Mouse (Mus musculus) spleen, adult 12 weeks (tissue): ENCODE results near the gene B3galt5.
"Not testable (repeated sequence)": the region's sequence is repeated elsewhere in the genome, so short reads cannot be mapped to it uniquely, and the experiment has no call there.

ENCODE experiments used
- DNase-seq: peaks from one replicate; pipeline ENCODE4 v3.0.0; 2022; ENCODE audit warnings: low spot score

Gene B3galt5

DNA sequence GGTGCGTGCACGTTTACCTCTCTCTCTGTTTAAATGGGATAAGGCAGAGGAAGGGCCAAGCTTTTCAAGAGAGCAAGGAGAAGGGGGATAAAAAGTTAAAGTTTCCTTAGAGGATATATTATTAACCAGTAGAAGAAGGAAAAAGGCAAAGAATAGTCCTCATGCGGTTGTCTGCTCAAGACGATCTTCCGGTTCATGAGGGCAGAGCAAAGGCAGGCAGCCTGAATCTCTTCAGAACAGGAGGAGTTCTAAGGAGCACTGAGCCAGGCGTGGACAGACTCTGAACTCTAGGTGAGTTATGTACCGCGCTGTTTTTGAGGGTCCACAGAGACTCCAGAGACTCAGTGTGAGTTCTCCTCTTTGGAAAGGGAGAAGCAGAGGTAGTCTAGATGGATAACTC is 22.8 kb downstream of the B3galt5 start:
- DNase-seq = no peak

GRCm38 (mm10) chr16:96271736-96272135 is 36.1 kb downstream of the B3galt5 start:
- no peak for DNase-seq

DNA sequence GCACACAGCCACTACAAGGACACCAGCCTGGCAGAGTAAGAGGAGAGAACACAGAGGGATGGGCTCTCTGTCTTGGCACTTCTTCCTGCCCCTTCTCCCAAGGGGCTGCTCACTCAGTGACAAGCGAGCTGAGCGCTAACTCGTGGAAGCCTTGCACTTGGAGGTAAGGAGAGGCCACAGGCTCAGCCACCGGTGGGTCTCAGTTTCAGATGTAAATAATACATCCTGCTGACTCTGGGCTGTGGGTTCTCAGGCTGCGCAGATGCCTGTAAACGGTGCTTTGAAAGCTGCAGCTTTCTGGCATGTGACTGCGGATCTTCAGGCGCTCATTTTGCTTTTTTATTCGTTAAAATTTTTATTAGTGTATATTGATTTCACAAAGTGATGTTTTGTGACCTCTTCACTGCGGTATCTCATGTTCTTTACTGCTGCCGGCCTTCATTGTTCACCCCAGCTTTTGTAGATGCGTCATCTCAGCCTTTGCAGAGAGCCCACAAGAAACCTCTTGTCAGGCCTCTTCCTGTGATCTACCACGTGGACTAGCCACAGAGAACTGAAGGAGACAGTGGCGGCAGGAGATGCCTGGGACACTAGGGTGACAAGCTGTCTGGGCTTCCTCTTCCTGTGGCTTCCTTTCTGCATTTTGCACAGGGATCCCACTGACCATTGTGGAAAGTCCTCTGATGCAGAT is 37.5 kb downstream of the B3galt5 start:
- no peak for DNase-seq

GRCm38 (mm10) chr16:96276596-96276995 is 41.0 kb downstream of the B3galt5 start:
- no peak for DNase-seq

- DNase-seq = no peak
These were observed 43.1 kb downstream of the B3galt5 start for GRCm38 (mm10) chr16:96278491-96279224.

DNA sequence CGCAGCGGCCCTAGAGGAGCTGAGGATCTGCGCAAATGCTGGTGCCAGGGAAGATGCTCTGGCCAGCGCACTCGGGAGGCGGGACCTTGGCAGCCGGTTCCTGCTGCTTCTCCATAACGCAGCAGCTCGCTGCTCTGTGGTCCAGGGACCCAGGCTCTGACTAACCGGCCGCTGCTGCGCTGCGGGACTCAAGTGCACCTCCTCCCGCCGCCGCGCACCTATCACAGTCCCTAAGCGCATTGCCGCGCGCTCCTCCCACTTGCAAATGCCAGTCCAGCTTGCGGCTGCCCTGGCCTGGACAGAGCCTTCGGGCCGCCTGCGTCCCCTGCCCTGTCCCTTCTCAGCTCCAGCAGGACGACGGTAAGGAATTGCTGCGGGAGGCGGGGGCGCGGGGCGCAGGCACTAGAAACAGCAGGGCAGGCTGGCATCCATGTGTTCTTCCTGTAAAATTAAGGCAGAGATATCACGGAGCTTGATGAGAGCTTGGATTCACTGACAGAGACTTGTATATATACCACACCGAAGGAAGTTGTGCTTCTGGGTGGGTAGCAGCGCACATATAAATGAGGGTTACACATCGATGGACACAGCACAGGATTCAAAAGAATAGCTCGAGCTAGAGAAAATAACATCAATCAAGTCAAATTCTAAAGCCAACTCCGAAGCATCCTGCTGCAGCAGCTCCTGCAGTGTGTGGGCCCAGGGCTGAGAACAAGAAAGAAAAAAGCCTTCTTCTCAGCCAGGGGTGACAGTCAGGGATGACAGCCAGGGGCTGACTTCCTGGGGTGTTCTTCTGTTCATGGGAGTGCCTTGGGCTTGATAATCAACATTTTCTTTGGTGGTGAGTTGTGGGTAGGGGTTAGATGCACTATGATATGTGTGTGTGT is 45.4 kb downstream of the B3galt5 start:
- DNase-seq = no peak

DNA sequence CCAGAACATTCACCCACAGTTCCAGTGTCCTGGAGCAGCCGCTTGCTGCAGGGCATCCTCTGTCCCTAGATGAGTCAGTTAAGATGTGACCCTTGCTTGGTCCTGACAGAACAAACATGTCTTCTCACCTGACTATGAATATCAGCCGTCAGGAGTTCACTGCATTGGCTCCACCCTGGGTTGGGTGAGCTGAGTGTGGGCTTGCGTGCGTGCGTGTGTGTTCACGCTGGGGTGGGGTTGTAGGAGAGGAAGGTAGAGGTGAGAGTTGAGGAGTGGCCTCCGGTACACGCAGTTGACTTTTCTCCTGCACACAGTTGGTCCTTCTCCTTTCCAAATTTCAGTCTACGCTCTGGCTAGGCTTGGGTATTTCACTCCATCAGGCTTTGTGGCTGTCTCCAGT is 47.0 kb downstream of the B3galt5 start:
- DNase-seq = no peak

DNA sequence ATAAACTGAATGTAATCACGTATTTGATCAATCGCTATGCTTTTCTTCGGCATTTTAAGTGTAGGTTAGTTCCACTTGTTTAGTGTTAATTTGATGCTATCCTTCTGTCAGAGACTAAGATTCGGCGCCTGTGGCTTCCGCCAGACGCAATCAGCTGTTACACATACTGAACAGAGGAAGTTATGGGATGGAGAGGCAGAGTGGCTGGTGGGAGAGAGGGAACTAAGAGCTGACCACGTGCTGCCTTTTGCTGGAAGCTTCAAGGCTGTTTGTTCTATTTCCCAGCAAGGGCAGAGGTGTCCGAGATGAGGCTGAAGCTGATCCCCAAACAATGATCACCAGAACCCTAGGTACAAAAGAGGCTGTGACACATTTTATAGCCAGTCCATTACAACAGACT is 56.3 kb downstream of the B3galt5 start:
- DNase-seq = no peak

DNA sequence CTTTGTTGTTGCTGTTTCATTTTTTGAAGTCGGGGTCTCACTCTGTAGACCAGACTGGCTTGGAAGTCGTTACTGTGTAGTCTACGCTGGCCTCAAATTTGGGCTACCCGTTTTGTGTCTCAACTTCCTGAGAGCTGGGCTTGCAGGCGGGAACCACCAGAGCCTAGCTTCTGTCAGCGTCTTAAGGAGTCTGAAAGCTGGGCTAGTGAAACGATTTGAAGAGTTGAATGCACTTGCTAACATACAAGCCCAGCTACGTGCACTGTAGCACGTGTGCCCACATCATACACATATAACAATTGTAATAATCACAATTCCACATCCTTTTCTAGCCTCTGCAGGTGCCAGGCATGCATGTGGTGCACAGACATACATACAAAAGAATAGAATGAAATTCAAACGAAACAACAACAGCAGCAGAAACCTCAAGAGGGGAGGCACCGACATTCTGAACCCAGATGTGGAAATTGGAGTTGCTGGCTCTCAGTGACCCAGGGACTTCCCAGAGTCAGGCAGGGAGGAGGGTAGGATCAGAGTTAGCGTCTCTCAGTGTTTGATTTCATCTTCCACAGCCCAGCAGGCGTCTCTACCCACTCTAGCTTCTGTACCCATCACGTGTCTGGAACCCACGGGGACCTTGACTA is 57.1 kb downstream of the B3galt5 start:
- no peak for DNase-seq

- DNase-seq = no peak
These were observed 62.5 kb downstream of the B3galt5 start for GRCm38 (mm10) chr16:96298075-96298474.

- DNase-seq = no peak
These were observed 63.0 kb downstream of the B3galt5 start for GRCm38 (mm10) chr16:96298574-96298973.

DNA sequence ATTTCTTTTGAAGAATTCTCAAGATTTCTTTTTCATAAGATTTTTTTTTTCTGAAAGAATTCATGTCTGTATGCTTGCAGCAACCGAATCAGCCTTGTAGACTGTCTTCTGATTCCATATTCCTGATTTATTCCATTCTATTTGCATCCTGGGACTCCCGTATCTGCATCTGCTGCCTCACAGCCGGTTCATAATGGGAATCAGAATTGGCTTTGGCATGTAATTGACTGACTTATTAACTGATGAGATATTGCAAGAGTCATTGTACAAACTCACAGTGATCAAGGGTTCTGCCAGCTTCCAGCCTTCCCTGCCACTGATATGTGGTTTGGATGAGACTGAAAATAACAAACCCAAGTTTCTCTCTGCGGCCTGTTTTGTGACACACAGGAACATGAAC is 67.8 kb downstream of the B3galt5 start:
- no peak for DNase-seq

DNA sequence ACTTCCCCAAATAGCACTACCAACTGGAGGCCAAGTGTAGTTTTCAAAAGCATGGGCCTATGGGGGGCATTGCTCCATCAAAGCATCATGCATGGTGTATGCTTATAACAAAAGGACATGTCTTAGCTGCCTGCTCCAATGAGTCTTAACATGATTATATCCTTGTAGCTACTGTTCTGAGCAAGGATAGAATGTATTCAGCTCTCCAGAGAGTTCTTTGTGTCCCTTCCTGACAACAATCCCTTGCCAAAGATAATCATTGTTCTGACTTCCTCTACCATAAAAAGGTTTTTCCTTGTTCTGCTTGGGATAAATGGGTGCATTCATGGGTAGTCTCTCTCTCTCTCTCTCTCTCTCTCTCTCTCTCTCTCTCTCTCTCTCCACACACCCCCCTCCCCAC is 68.8 kb downstream of the B3galt5 start:
- DNase-seq = no peak

DNA sequence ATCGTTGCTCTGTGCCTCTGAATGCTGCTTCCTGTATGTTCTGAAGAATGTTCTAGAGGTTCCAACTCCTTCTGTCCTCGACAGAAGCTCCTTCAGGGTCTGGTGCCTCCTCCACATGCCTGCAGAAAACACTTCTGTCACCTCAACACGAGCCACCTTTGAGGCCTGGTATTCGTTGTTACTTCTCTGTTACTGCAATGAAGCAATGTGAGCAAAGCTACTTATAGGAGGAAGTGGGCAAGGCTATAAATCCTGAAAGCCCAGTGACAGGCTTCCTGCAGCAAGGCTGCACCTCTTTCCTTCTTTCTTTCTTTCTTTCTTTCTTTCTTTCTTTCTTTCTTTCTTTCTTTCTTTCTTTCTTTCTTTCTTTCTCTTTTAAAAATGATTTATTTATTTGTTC is 71.3 kb downstream of the B3galt5 start:
- no peak for DNase-seq

DNA sequence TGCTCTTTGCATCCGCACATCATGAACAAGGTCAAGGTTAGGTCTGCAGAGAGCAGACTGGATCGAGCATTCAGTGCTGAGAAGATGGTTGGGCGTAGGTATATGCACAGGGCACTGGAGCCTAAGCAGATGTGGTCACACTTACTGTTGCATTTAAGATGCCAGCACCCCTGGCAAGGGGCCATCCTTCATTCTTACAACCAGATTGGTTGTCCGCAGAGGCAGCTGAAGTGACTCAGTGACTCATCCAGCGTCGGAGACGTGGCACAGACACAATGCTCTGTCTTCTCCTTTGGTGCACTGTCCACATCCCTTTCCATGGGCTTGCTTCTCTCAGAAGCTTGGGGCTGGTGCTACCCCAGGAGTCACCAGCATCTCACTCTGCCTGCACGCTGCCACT is 82.2 kb downstream of the B3galt5 start:
- no peak for DNase-seq

GRCm38 (mm10) chr16:96322739-96323138 is 87.1 kb downstream of the B3galt5 start:
- no peak for DNase-seq

- no peak for DNase-seq
These were observed 87.6 kb downstream of the B3galt5 start for GRCm38 (mm10) chr16:96323166-96323565.

GRCm38 (mm10) chr16:96326110-96326999 is 90.8 kb downstream of the B3galt5 start:
- no peak for DNase-seq

DNA sequence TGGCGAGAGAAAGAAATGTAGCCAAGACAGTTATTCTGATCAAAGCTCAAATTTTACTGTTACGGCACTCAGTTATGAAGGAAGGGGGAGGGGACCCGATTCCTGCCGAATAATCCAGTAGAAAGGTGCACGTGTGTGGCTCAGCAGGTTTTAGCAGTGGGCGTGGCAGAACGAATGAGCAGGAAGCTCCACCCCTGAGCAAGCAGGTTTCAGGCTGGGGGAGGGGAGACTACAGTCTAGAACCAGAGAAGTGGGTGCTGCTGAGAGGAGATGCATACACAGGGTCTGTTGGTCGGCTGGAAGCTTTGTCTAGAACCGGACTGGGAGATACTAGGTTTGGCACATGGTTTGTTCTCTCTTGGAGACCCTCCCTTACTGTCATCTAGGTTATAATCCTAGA is 91.7 kb downstream of the B3galt5 start:
- not testable (repeated sequence) for DNase-seq

DNA sequence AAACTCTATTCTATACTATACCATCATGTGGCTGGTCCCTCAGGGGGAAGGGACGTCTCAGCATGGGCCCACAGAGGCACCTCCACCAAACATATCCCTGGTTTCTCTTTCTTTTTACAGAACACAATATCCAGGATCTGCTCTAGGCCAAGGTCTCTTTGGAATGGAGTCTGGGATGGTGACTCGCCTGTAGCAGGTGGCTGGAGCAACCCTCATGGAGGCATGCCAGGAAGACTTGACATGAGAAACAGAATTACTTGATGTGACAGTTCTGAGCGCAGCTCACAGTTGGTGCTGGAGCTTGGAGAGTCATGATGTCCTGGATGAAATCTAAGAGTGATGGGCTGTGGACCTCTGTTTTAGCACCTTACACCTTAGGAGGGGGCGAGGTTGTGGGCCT is 104.0 kb downstream of the B3galt5 start:
- no peak for DNase-seq

DNA sequence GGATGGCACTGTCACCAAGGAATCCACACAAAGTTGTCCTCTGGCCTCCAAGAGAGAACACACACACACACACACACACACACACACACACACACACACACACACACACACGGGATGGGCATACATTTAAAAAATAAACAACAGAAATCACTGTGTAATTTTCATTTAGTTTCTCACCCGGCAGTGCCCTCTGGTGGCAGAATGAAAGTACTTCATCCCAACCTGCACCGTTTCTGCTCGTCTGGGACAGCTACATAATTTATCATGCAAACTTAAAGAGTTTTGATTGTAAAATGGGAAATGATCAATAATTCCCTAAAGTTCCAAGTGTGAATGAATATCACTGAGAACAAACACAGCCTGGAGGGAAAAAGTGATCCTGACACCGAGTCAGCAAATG is 105.7 kb downstream of the B3galt5 start:
- peak; percentile 9 for DNase-seq
